Mouse (Mus musculus): ENCODE data around the gene Pkdrej.

DNA sequence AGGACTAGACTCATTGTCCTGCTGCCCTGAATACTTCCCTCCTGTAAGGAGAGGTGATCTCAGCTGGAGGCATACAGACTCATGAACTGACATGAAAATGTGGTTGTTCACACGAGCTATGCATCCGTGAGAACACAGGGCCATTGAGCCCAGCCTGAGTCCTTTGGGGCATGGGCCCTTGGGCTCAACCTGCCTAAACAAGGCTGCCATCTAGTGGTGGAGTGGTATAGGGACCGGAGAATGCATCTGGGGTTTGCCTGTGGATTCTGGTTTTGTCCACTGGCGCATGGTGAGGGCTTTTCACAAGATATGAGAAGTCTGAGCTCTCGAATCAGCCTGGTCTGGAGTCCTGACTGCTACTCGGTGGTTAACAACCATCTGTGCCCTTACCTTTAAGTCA, 46.2 kb upstream of the Pkdrej start:
- TF ChIP-seq POLR2A (IDR thresholded peaks at IDR 0.05; ENCODE audit: borderline replicate concordance, control insufficient read depth, low read depth, low read length): no peak
- peak; percentile 92 for TF ChIP-seq CTCF (IDR thresholded peaks at IDR 0.05; ENCODE audit: control insufficient read depth, insufficient read depth, low read length)

All from bone marrow, adult 2 months (tissue).